Mouse (Mus musculus): ENCODE data around the gene Defb42.

- no peak for TF ChIP-seq CTCF (IDR thresholded peaks at IDR 0.05; ENCODE audit: borderline replicate concordance, extremely low read depth, insufficient read depth, insufficient read length)
- no peak for TF ChIP-seq POLR2A (IDR thresholded peaks at IDR 0.05; ENCODE audit: borderline replicate concordance, extremely low read depth, insufficient read depth, insufficient read length, poor library complexity, severe bottlenecking)
Observed at GRCm38 (mm10) chr14:62998977-62999376, 47.8 kb upstream of the Defb42 start.
